Mouse (Mus musculus): ENCODE measurements around the gene Ulk2.

DNA sequence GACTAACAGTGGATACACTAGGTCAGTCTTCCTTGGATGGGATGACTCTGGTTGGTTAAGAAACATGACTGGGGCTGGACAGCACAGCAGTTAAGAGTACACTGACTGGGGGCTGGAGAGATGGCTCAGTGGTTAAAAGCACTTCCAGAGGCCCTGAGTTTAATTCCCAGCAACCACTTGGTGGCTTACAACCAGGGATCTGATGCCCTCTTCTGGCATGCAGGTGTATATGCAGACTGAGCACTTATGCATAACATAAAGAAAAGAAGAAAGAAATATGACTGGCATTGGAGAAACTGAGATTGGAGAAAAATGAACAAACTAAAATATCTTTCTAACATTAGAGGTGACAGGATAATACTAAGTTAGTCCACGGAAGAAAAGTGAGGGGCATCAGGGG lies 114.4 kb downstream of the Ulk2 start:
- no peak for TF ChIP-seq POLR2A (IDR thresholded peaks at IDR 0.05; ENCODE audit: control insufficient read depth, low read depth, low read length)
- no peak for TF ChIP-seq CTCF (IDR thresholded peaks at IDR 0.05; ENCODE audit: control insufficient read depth, insufficient read depth, insufficient replicate concordance, low read depth, low read length)

Measured in testis, adult 2 months (tissue).